Comparison of ENCODE assay signal across 11 mouse cellular contexts in the genomic region with DNA sequence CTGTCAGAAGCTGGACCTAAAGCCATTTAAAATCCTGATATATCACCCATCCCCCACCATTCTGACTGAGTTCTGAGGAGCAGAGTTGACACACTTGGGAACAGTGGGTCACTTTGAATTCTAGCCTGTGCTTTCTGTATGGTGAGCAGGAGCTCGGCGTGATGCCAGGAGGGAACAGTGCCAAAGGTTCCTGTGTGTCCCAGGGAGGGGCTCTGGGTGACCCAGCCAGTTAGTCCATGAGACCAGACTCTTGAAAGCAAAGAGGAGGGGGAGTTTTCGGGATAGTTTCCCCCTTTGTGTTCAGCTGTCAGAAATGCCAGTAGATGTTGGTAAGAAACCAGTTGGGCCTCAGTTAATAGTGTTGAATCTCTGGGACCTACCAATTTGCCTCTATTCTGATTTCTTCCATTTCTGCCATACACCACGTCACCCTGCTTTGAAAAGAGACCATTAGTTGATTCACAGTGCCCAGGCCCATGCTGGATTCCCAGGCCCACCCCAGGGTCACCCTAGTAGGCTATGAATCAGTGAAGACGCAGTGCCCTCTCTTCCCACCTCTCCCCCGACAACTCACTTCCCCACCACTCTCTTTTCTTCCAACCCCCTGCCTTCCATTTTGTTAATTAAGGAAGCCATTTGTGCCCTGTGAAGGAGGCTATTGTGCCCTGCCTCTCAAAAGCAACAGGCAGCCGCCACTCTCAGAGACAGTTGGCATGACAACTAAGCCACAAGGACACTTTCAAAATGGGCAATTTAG. TPM values are rescaled to one million over a fixed set of nuclear protein-coding genes. Genes with fewer than 3 reads are reported as not detected.
A peak's percentile ranks its signal among the peaks of the same experiment; 100 is the strongest.
DNase-seq lines count a peak whose midpoint lies in the region; ATAC-seq lines count a peak whose summit lies in the region.
"Had no signal": no experiment of that assay in that cellular context is flagged by ENCODE, and none has a peak within 500 bp of the region (broad histone marks: within the 10 kb centered on the region; RNA-seq: fewer than 3 reads in every experiment).

No protein-coding gene starts in this region.

- H3K4me3 ChIP-seq in kidney, embryonic 15.5 days (replicated peaks): no peak overlapping the region
- no peak overlapping the region for H3K4me3 ChIP-seq in midbrain, embryonic 12.5 days
- H3K4me3 ChIP-seq in liver, embryonic 12.5 days: no peak overlapping the region
- H3K4me3 ChIP-seq: heart, embryonic 15.5 days; liver, embryonic 13.5 days had no signal

- H3K9me3 ChIP-seq in kidney, embryonic 15.5 days (replicated peaks): no peaks in the 10 kb centered on the region
- H3K9me3 ChIP-seq in midbrain, embryonic 12.5 days: no peaks in the 10 kb centered on the region
- H3K9me3 ChIP-seq in liver, embryonic 12.5 days (replicated peaks): no peaks in the 10 kb centered on the region
- H3K9me3 ChIP-seq: G1E; heart, embryonic 15.5 days; liver, embryonic 13.5 days had no signal

- H3K27me3 ChIP-seq in kidney, embryonic 15.5 days: no peaks in the 10 kb centered on the region
- H3K27me3 ChIP-seq in midbrain, embryonic 12.5 days: peaks cover 6% of the 10 kb centered on the region; the same call in 1 of the 2 replicates
- H3K27me3 ChIP-seq in liver, embryonic 12.5 days (replicated peaks): no peaks in the 10 kb centered on the region
- H3K27me3 ChIP-seq: heart, embryonic 15.5 days; liver, embryonic 13.5 days had no signal

- ATAC-seq in kidney, embryonic 15.5 days (replicated peaks; ENCODE audit: low FRiP score): no peak
- peak; percentile 86 for ATAC-seq in midbrain, embryonic 12.5 days (ENCODE audit: low FRiP score, low read depth)
- ATAC-seq in granulocyte monocyte progenitor cell, adult 5-6 weeks (replicated peaks; ENCODE audit: poor library complexity, severe bottlenecking): no peak
- ATAC-seq in liver, embryonic 12.5 days: no peak

- H3K9ac ChIP-seq in kidney, embryonic 15.5 days: no peak overlapping the region
- no peak overlapping the region for H3K9ac ChIP-seq in midbrain, embryonic 12.5 days (replicated peaks)
- no peak overlapping the region for H3K9ac ChIP-seq in liver, embryonic 12.5 days
- H3K9ac ChIP-seq: heart, embryonic 15.5 days; liver, embryonic 13.5 days had no signal

- 69% methylated on average over 7 of the region's 7 CpGs for WGBS in kidney, embryonic 15.5 days
- 37% methylated on average over 7 of the region's 7 CpGs for WGBS in midbrain, embryonic 12.5 days
- WGBS in liver, embryonic 12.5 days (ENCODE audit: insufficient replicate concordance): 71% methylated on average over 7 of the region's 7 CpGs

- no peaks in the 10 kb centered on the region for H3K4me1 ChIP-seq in kidney, embryonic 15.5 days
- peaks cover 26% of the 10 kb centered on the region for H3K4me1 ChIP-seq in midbrain, embryonic 12.5 days
- H3K4me1 ChIP-seq in liver, embryonic 12.5 days: no peaks in the 10 kb centered on the region
- H3K4me1 ChIP-seq: liver, embryonic 13.5 days had no signal

- H3K27ac ChIP-seq in kidney, embryonic 15.5 days: no peak overlapping the region
- peak overlapping the region; percentile 30; the same call in 1 of the 2 replicates for H3K27ac ChIP-seq in midbrain, embryonic 12.5 days (replicated peaks)
- no peak overlapping the region for H3K27ac ChIP-seq in liver, embryonic 12.5 days
- H3K27ac ChIP-seq: heart, embryonic 15.5 days; liver, embryonic 13.5 days had no signal

- no peaks in the 10 kb centered on the region for H3K36me3 ChIP-seq in kidney, embryonic 15.5 days
- no peaks in the 10 kb centered on the region for H3K36me3 ChIP-seq in midbrain, embryonic 12.5 days
- H3K36me3 ChIP-seq in liver, embryonic 12.5 days: no peaks in the 10 kb centered on the region
- H3K36me3 ChIP-seq: G1E; heart, embryonic 15.5 days; liver, embryonic 13.5 days had no signal

- DNase-seq in kidney, postnatal 10 days: peak; percentile 34
- peak; percentile 66 for DNase-seq in Muller cell, postnatal 12 days (ENCODE audit: inconsistent ontology term)
- peak; percentile 46 for DNase-seq in brain, embryonic 18.5 days (ENCODE audit: low read depth, low spot score)
- DNase-seq in thymus, postnatal 0 days (ENCODE audit: low spot score): no peak
- DNase-seq: liver, embryonic 13.5 days had no signal

- H3K4me2 ChIP-seq in kidney, embryonic 15.5 days: no peak overlapping the region
- H3K4me2 ChIP-seq in midbrain, embryonic 12.5 days (replicated peaks): no peak overlapping the region
- no peak overlapping the region for H3K4me2 ChIP-seq in liver, embryonic 12.5 days
- H3K4me2 ChIP-seq: heart, embryonic 15.5 days; liver, embryonic 13.5 days had no signal

RNA-seq across cellular contexts. Expression of a gene that starts 38.6 kb away (rescaled TPM):
- polyA plus RNA-seq in kidney, embryonic 15.5 days (2015; fragmentation: Nextera tagmentation; extraction: Ambion mirVana): 171 and 180 TPM in 2 replicates
- 155 and 165 TPM in 2 replicates for polyA plus RNA-seq in midbrain, embryonic 12.5 days (2016; fragmentation: Nextera tagmentation; extraction: Ambion mirVana)
- 135 and 138 TPM in 2 replicates for total RNA-seq in granulocyte monocyte progenitor cell, adult 5-6 weeks (2014; fragmentation: Nextera tagmentation)
- total RNA-seq in granulocyte monocyte progenitor cell, adult 5-6 weeks (2017): 183 and 237 TPM in 2 replicates
- 103 and 110 TPM in 2 replicates for polyA plus RNA-seq in thymus, postnatal 0 days (2015; fragmentation: Nextera tagmentation; extraction: Ambion mirVana)
- polyA plus RNA-seq in liver, embryonic 12.5 days (2016; fragmentation: Nextera tagmentation; extraction: Ambion mirVana): 98.3 and 102 TPM in 2 replicates

RNA-seq across cellular contexts. Expression of a gene that starts 39.0 kb away (rescaled TPM):
- polyA plus RNA-seq in kidney, embryonic 15.5 days (2015; fragmentation: Nextera tagmentation; extraction: Ambion mirVana): 0.95 and 0.97 TPM in 2 replicates
- 0.32 TPM in 1 of 2 replicates, not detected in the other for polyA plus RNA-seq in midbrain, embryonic 12.5 days (2016; fragmentation: Nextera tagmentation; extraction: Ambion mirVana)
- total RNA-seq in granulocyte monocyte progenitor cell, adult 5-6 weeks (2014; fragmentation: Nextera tagmentation): not detected in 2 replicates
- total RNA-seq in granulocyte monocyte progenitor cell, adult 5-6 weeks (2017): not detected in 2 replicates
- polyA plus RNA-seq in thymus, postnatal 0 days (2015; fragmentation: Nextera tagmentation; extraction: Ambion mirVana): 0.17 and 1.7 TPM in 2 replicates
- polyA plus RNA-seq in liver, embryonic 12.5 days (2016; fragmentation: Nextera tagmentation; extraction: Ambion mirVana): 2.2 and 2.7 TPM in 2 replicates
- total RNA-seq: G1E had no signal
